Mouse (Mus musculus) CH12.LX (cell line): Measurements from ENCODE around the gene Prkg1. TPM values are rescaled to one million over a fixed set of nuclear protein-coding genes. Genes with fewer than 3 reads are reported as not detected.
A peak's percentile ranks its signal among the peaks of the same experiment; 100 is the strongest.

Experiments used
- DNase-seq: peaks from one replicate; pipeline ENCODE4 v3.0.0-alpha.2; 2013; ENCODE audit errors: extremely low read depth
- H3K27ac ChIP-seq: 2 replicates; pipeline ENCODE4 v1.5.1; 2012; ENCODE audit warnings: low read depth, mild to moderate bottlenecking, control low read depth, moderate library complexity; ENCODE audit not compliant: insufficient read depth
- H3K27me3 ChIP-seq: replicated peaks from 2 replicates; pipeline ENCODE3; 2012; ENCODE audit warnings: inconsistent platforms
- H3K36me3 ChIP-seq, 2 experiments: replicated peaks in 1 of 2; 2 replicates each; pipeline versions ENCODE3 to v1.6.1; 2012; ENCODE audit warnings: inconsistent platforms in 1 of 2, low read length in 1 of 2, mild to moderate bottlenecking in 1 of 2, mixed read lengths in 1 of 2, moderate library complexity in 1 of 2; ENCODE audit not compliant: control insufficient read depth in 1 of 2, insufficient read depth in 1 of 2
- H3K4me1 ChIP-seq, 2 experiments: 2 replicates each; pipeline ENCODE4 v1.6.1; 2012; ENCODE audit warnings: inconsistent platforms in 1 of 2, moderate library complexity in 1 of 2; ENCODE audit not compliant: insufficient read depth in 2 of 2, control insufficient read depth in 1 of 2
- H3K4me2 ChIP-seq: 2 replicates; pipeline ENCODE4 v1.6.1; 2012; ENCODE audit warnings: low read depth, mild to moderate bottlenecking, control low read depth; ENCODE audit not compliant: poor library complexity, insufficient read depth, severe bottlenecking
- H3K4me3 ChIP-seq, 3 experiments: fragments of 150-350 bp in 1 of 3; sonication (generic) in 1 of 3; replicated peaks in 1 of 3; 2 replicates each; pipeline versions ENCODE3 to v1.5.1; 2011 to 2012; ENCODE audit warnings: low read depth in 2 of 3, low read length in 2 of 3, mild to moderate bottlenecking in 2 of 3, moderate library complexity in 2 of 3, control low read depth in 1 of 3, improper control_type of control experiment in 1 of 3, inconsistent platforms in 1 of 3, mixed read lengths in 1 of 3; ENCODE audit not compliant: poor library complexity in 1 of 3
- H3K79me2 ChIP-seq: replicated peaks from 2 replicates; pipeline ENCODE4 v1.6.1; 2012; ENCODE audit warnings: mild to moderate bottlenecking, moderate library complexity; ENCODE audit not compliant: control insufficient read depth, poor library complexity, insufficient read depth, severe bottlenecking; ENCODE audit errors: extremely low read depth
- H3K9ac ChIP-seq: 2 replicates; pipeline ENCODE4 v1.6.1; 2012; ENCODE audit warnings: low read depth, mild to moderate bottlenecking, control low read depth, moderate library complexity; ENCODE audit not compliant: insufficient read depth
- H3K9me3 ChIP-seq: replicated peaks from 2 replicates; pipeline ENCODE3; 2012; ENCODE audit warnings: low read length, inconsistent platforms, mixed read lengths
- BHLHE40 ChIP-seq: IDR thresholded peaks from 2 replicates; pipeline ENCODE4 v1.6.1; 2011; ENCODE audit warnings: mild to moderate bottlenecking, low read depth, low read length, improper control_type of control experiment
- CHD1 ChIP-seq: IDR thresholded peaks from 2 replicates; pipeline ENCODE4 v1.6.1; 2012; ENCODE audit warnings: low read depth, low read length, improper control_type of control experiment, inconsistent platforms
- ETS1 ChIP-seq: conservative IDR thresholded peaks from 2 replicates; pipeline ENCODE4 v1.6.1; 2012; ENCODE audit warnings: low read depth, mild to moderate bottlenecking, inconsistent platforms, low read length, improper control_type of control experiment, moderate library complexity
- JUND ChIP-seq: conservative IDR thresholded peaks from 2 replicates; pipeline ENCODE4 v1.6.1; 2011; ENCODE audit warnings: low read depth, low read length, improper control_type of control experiment
- MAFK ChIP-seq: IDR thresholded peaks from 2 replicates; pipeline ENCODE4 v1.6.1; 2011; ENCODE audit warnings: low read length, improper control_type of control experiment; ENCODE audit not compliant: insufficient replicate concordance
- MAX ChIP-seq: IDR thresholded peaks from 2 replicates; pipeline ENCODE4 v1.6.1; 2011; ENCODE audit warnings: low read length, improper control_type of control experiment
- MAZ ChIP-seq: IDR thresholded peaks from 2 replicates; pipeline ENCODE4 v1.6.1; 2012; ENCODE audit warnings: low read depth, mild to moderate bottlenecking, inconsistent platforms, low read length, improper control_type of control experiment, moderate library complexity
- MYC ChIP-seq: IDR thresholded peaks from 2 replicates; pipeline ENCODE4 v1.6.1; 2011; ENCODE audit warnings: low read depth, mild to moderate bottlenecking, improper control_type of control experiment, low read length
- RCOR1 ChIP-seq: conservative IDR thresholded peaks from 2 replicates; pipeline ENCODE4 v1.6.1; 2012; ENCODE audit warnings: low read depth, mild to moderate bottlenecking, inconsistent platforms, low read length, improper control_type of control experiment
- UBTF ChIP-seq: IDR thresholded peaks from 2 replicates; pipeline ENCODE4 v1.6.1; 2012; ENCODE audit warnings: low read depth, mild to moderate bottlenecking, inconsistent platforms, low read length, improper control_type of control experiment, moderate library complexity
- ZC3H11A ChIP-seq: IDR thresholded peaks from 2 replicates; pipeline ENCODE4 v1.6.1; 2012; ENCODE audit warnings: low read depth, mild to moderate bottlenecking, inconsistent platforms, low read length, improper control_type of control experiment
- ZKSCAN1 ChIP-seq: IDR thresholded peaks from 2 replicates; pipeline ENCODE4 v1.6.1; 2012; ENCODE audit warnings: low read depth, inconsistent platforms, low read length, improper control_type of control experiment, borderline replicate concordance
- ZNF384 ChIP-seq: IDR thresholded peaks from 2 replicates; pipeline ENCODE4 v1.6.1; 2012; ENCODE audit warnings: low read depth, low read length, improper control_type of control experiment, inconsistent platforms
- dilution Hi-C: fragments of 300-500 bp; cut with MboI; formaldehyde crosslinking; loops from 2 replicates; pipeline ENCODE4 v1.14.3; 2020; ENCODE audit warnings: low sequenced_read_pairs; ENCODE audit not compliant: extremely low pct_unique_long_range_greater_than_20kb, extremely low pct_ligation_motif_present
- in situ Hi-C: fragments of 300-500 bp; cut with MboI; formaldehyde crosslinking; loops from 3 replicates; pipeline ENCODE4 v1.14.3; 2019; ENCODE audit warnings: low sequenced_read_pairs, low pct_ligation_motif_present, low pct_unique_long_range_greater_than_20kb, mixed read lengths
- polyA plus RNA-seq: library from polyadenylated mRNA; unstranded; fragments of >175 nt; gene quantifications from 2 replicates; pipeline ENCODE4 v1.2.1, GENCODE M21; 2012; ENCODE audit warnings: low read depth; ENCODE audit not compliant: insufficient read length
- total RNA-seq, 2 experiments: library from RNA; depleted of rRNA; stranded (reverse); fragments of 300-350 nt in 1 of 2; fragments of >200 nt in 1 of 2; gene quantifications; 2 replicates each; pipeline ENCODE4 v1.2.3; 2012 to 2014

Prkg1 gene
- total and polyA plus RNA-seq, 3 experiments: not detected

GRCm38 (mm10) chr19:30806265-30806664, 958.6 kb downstream of the Prkg1 start:
- Histone ChIP-seq H3K27ac (no peak overlapping the region), H3K4me2 (no peak overlapping the region), H3K9me3 (no peaks in the 10 kb centered on the region), H3K4me1 (no peaks in the 10 kb centered on the region), H3K36me3 (no peaks in the 10 kb centered on the region), H3K79me2 (no peaks in the 10 kb centered on the region), H3K9ac (no peak overlapping the region), H3K4me3 (no peak overlapping the region), H3K27me3 (no peaks in the 10 kb centered on the region)
- in situ Hi-C loops (no loop called here), dilution Hi-C loops (no loop called here)
- TF ChIP-seq ZNF384 (no peak), MAZ (no peak), MAX (no peak), UBTF (no peak)
- no peak for DNase-seq

- H3K27ac ChIP-seq: no peak overlapping the region
- no peaks in the 10 kb centered on the region for H3K79me2 ChIP-seq
- no peak for TF ChIP-seq RCOR1
- TF ChIP-seq, all 38 proteins: peak for 0
- no peaks in the 10 kb centered on the region for H3K9me3 ChIP-seq
- no peak overlapping the region for H3K4me3 ChIP-seq
- in situ Hi-C loops (no loop called here), dilution Hi-C loops (no loop called here)
- no peaks in the 10 kb centered on the region for H3K36me3 ChIP-seq
- no peak overlapping the region for H3K9ac ChIP-seq
- H3K27me3 ChIP-seq: no peaks in the 10 kb centered on the region
- peaks cover 0 to 3% of the 10 kb centered on the region in 2 experiments; a peak in 1 of 4 replicates for H3K4me1 ChIP-seq
- DNase-seq: peak; percentile 27
- no peak overlapping the region for H3K4me2 ChIP-seq
Observed at GRCm38 (mm10) chr19:30780803-30781202, 984.0 kb downstream of the Prkg1 start.

- H3K4me1 ChIP-seq: no peaks in the 10 kb centered on the region
- H3K27me3 ChIP-seq: no peaks in the 10 kb centered on the region
- H3K4me2 ChIP-seq: no peak overlapping the region
- dilution Hi-C loops: no loop called here
- H3K9ac ChIP-seq: no peak overlapping the region
- H3K36me3 ChIP-seq: no peaks in the 10 kb centered on the region
- no peak overlapping the region for H3K27ac ChIP-seq
- TF ChIP-seq CHD1: no peak
- TF ChIP-seq MAZ: no peak
- TF ChIP-seq RCOR1: no peak
- TF ChIP-seq ZKSCAN1: no peak
- no peak for TF ChIP-seq MAFK
- TF ChIP-seq ZNF384: no peak
- no peak for TF ChIP-seq BHLHE40
- no peak for TF ChIP-seq JUND
- TF ChIP-seq ETS1: no peak
- no peak for TF ChIP-seq ZC3H11A
- TF ChIP-seq MYC: no peak
- TF ChIP-seq, all 38 proteins: peak for 0
- H3K9me3 ChIP-seq: no peaks in the 10 kb centered on the region
- DNase-seq: no peak
- H3K4me3 ChIP-seq: no peak overlapping the region
- in situ Hi-C loops: no loop called here
- H3K79me2 ChIP-seq: no peaks in the 10 kb centered on the region
Observed at GRCm38 (mm10) chr19:30768316-30768715, 996.5 kb downstream of the Prkg1 start.
